Mouse (Mus musculus) embryonic stem cell, embryonic (primary cell): ENCODE results near the gene Zfpm1.

Source experiments
- CTCF ChIA-PET, 4 experiments: fragments of 300-600 bp in 2 of 4; fragments of 350-600 bp in 2 of 4; sonication (Branson Sonifier 250); formaldehyde crosslinking; loops; one replicate each; lab custom pipeline; 2022; ENCODE audit warnings: inconsistent platforms in 2 of 4; lab: Charles Lee
- POLR2A ChIA-PET, 4 experiments: fragments of 300-600 bp in 2 of 4; fragments of 350-600 bp in 2 of 4; sonication (Branson Sonifier 250); formaldehyde crosslinking; loops; one replicate each; lab custom pipeline; 2022; ENCODE audit warnings: antibody characterized with exemption in 4 of 4, inconsistent platforms in 1 of 4; lab: Charles Lee

Zfpm1 gene

GRCm38 (mm10) chr8:122323951-122324402 is 42.0 kb downstream of the Zfpm1 start:
- ChIA-PET POLR2A (interaction anchor here in 3 of 4 experiments (0.6 to 1.4 kb wide), 19 partner anchors 9 to 474 kb away, joined by 3 to 22 read pairs (median 3); partner anchors contain the start of genes Zfpm1 (in 3 of the 3) and Mvd (in 1 of the 3)), CTCF (interaction anchor here in 3 of 4 experiments (0.6 to 1.3 kb wide), 12 partner anchors 9 to 1083 kb away, joined by 3 to 12 read pairs (median 4); partner anchors contain the start of genes Mc1r (in 1 of the 3) and Snai3 (in 1 of the 3))

DNA sequence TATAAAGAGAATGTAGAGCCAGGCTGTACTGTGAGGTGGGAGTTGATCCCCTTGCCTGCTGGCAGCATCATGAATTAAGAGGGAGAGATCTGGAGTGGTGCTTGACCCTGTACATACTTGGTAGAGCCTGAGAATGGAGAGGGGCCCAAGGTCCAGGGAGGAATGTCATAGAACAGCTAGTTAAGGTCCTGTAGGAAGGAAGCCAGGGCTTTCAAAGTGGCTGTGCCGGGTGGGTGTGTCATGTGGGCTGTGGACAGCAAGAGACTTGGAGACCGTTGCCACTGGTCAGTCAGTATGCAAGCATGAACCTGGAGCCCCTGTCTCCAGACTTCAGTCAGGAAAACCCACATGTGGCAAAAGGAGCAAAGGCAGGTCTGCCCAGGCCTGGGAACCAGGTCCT is 43.3 kb downstream of the Zfpm1 start:
- ChIA-PET POLR2A (interaction anchor here in 1 of 4 experiments (0.7 kb wide), 1 partner anchor 44 kb away, joined by 3 read pairs; no protein-coding TSS in a partner anchor), CTCF (interaction anchor here in 1 of 4 experiments (0.8 kb wide), 1 partner anchor 21 kb away, joined by 3 read pairs; no protein-coding TSS in a partner anchor)

GRCm38 (mm10) chr8:122326114-122326542 is 44.2 kb downstream of the Zfpm1 start:
- ChIA-PET CTCF (interaction anchor here in 1 of 4 experiments (0.8 kb wide), 1 partner anchor 22 kb away, joined by 3 read pairs; no protein-coding TSS in a partner anchor), POLR2A (interaction anchor here in 2 of 4 experiments (0.6 to 0.7 kb wide), 3 partner anchors 23 to 155 kb away, joined by 3 to 4 read pairs (median 3); no protein-coding TSS in a partner anchor)

DNA sequence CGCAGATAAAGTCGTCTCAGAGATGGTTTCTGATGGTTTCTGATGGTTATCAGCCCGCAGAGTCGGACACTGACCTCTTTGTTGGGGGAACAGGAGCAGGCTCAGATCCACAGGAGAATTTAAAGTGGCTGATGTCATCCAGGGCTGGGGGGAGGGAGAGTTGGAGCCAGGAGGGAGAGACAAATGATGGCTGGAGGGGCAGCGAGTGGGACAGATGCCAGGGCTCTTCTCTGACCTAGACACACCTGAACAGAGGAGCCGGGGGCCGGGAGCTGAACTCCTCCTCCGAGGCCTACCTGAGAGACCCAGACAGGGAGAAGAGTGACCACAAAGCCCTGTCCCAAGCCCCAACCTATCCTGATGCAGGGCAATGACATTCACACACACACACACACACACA is 47.1 kb downstream of the Zfpm1 start:
- ChIA-PET POLR2A (interaction anchor here in 1 of 4 experiments (2.0 kb wide), 1 partner anchor 10 kb away, joined by 7 read pairs; no protein-coding TSS in a partner anchor), CTCF (interaction anchor here in 1 of 4 experiments (0.7 kb wide), 1 partner anchor 805 kb away, joined by 6 read pairs; no protein-coding TSS in a partner anchor)

GRCm38 (mm10) chr8:122329553-122330239 is 47.8 kb downstream of the Zfpm1 start:
- POLR2A ChIA-PET, result interaction anchor here in 3 of 4 experiments (0.6 to 2.0 kb wide), 5 partner anchors 9 to 53 kb away, joined by 3 to 7 read pairs (median 5); partner anchors contain the start of gene Zfpm1 (in 2 of the 3)
- CTCF ChIA-PET, result interaction anchor here in 3 of 4 experiments (0.7 to 5.5 kb wide), 6 partner anchors 9 to 59 kb away, joined by 3 to 63 read pairs (median 6); no protein-coding TSS in a partner anchor

- POLR2A ChIA-PET, result interaction anchor here in 3 of 4 experiments (0.6 to 2.0 kb wide), 8 partner anchors 8 to 54 kb away, joined by 3 to 7 read pairs (median 4); partner anchors contain the start of gene Zfpm1 (in 2 of the 3)
Measured at GRCm38 (mm10) chr8:122330446-122331133, 48.6 kb downstream of the Zfpm1 start.

GRCm38 (mm10) chr8:122331134-122331523 is 49.2 kb downstream of the Zfpm1 start:
- CTCF ChIA-PET, result interaction anchor here in 3 of 4 experiments (0.6 to 5.5 kb wide), 8 partner anchors 8 to 72 kb away, joined by 3 to 63 read pairs (median 6); no protein-coding TSS in a partner anchor
- POLR2A ChIA-PET, result interaction anchor here in 3 of 4 experiments (0.8 to 2.0 kb wide), 9 partner anchors 11 to 62 kb away, joined by 3 to 7 read pairs (median 4); partner anchors contain the start of gene Zfpm1 (in 2 of the 3)

More at GRCm38 (mm10) chr8:122330446-122331133, 48.6 kb downstream of the Zfpm1 start:
- CTCF ChIA-PET, result interaction anchor here (0.5 to 5.5 kb wide), 8 partner anchors 9 to 470 kb away, joined by 3 to 63 read pairs (median 4); no protein-coding TSS in a partner anchor

DNA sequence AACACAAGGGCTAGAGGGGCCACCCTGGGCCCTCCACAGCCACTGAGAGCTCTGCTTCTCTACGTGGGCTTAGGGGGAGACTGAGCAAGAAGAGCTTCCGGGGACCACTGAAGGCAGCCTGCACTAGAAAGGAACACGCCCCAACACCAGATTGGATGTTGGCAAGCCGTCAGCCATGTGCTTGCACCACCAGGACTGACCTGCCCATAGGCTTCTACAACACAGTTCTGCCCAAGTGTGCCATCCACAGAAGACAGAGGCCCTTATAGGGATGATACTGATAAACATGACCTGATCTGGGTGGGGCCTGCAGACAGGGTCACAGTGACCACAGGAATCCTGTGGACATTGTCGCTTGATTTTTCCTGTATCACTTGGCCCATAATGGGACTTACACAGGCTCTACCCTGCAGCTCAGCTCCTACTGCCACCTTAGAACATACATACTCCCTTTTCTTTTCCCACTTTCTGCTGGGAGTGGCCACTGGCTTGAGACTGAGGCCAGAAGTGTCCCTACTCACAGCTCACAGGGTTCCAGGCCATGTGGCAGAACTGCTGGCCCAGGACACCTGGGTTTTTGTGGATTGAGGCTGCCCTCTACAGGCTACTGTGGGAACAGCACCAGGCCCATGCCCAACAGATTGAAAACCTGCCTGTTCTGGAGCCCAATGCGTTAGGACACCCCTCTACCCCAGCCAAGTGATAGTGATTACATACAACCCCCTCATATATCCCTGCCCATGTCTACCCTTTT is 51.0 kb downstream of the Zfpm1 start:
- ChIA-PET POLR2A (interaction anchor here in 2 of 4 experiments (0.7 to 1.5 kb wide), 9 partner anchors 9 to 483 kb away, joined by 3 to 7 read pairs (median 3); partner anchors contain the start of gene Zfpm1 (in 1 of the 2)), CTCF (interaction anchor here (0.5 to 5.5 kb wide), 22 partner anchors 9 to 74 kb away, joined by 3 to 63 read pairs (median 4); partner anchors contain the start of gene Zfpm1 (in 1 of the 4))

DNA sequence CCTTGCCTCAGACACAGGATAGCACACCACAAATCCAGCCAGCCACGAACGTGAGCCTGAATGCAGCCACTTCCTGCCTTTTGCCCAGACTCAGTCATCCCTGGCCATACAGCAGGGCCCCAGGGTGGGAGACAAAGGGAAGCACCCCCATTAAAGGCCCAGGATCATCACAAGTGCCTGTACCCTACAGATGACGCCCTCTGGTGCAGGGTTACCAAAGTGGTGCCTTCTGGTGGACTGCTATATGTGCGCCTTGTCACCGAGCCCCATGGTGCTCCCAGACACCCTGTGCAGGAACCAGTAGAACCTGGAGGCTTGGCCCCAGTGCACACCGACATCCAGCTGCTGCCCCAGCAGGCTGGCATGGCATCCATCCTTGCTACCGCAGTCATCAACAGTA is 51.6 kb downstream of the Zfpm1 start:
- ChIA-PET POLR2A (interaction anchor here in 3 of 4 experiments (0.7 to 1.5 kb wide), 7 partner anchors 9 to 483 kb away, joined by 3 to 4 read pairs (median 3); no protein-coding TSS in a partner anchor), CTCF (interaction anchor here (0.5 to 5.5 kb wide), 18 partner anchors 10 to 74 kb away, joined by 3 to 63 read pairs (median 5); partner anchors contain the start of gene Zfpm1 (in 1 of the 4))

GRCm38 (mm10) chr8:122334791-122335490 is 53.0 kb downstream of the Zfpm1 start:
- ChIA-PET POLR2A (interaction anchor here in 2 of 4 experiments (0.6 to 2.9 kb wide), 8 partner anchors 8 to 444 kb away, joined by 3 to 15 read pairs (median 4); partner anchors contain the start of gene Zfpm1 (in 1 of the 2)), CTCF (interaction anchor here in 3 of 4 experiments (0.6 to 5.5 kb wide), 9 partner anchors 11 to 485 kb away, joined by 3 to 63 read pairs (median 5); no protein-coding TSS in a partner anchor)

DNA sequence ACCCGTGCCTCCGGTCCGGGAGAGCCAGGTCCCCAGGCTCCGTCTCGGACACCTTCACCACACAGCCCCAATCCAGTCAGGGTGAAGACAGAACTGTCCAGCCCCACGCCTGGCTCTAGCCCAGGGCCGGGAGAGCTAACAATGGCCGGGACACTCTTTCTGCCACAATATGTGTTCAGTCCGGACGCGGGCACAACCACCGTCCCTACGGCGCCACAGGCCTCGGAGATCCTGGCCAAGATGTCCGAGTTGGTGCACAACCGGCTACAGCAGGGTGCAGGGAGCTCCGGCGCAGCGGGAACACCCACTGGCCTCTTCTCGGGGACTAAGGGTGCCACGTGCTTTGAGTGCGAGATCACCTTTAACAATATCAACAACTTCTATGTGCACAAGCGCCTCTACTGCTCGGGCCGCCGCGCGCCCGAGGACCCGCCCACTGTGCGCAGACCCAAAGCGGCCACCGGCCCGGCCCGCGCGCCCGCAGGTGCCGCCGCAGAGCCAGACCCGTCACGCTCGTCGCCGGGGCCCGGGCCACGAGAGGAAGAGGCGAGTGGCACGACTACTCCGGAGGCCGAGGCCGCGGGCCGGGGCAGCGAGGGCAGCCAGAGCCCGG is 53.8 kb downstream of the Zfpm1 start:
- ChIA-PET POLR2A (interaction anchor here in 3 of 4 experiments (0.6 to 2.9 kb wide), 22 partner anchors 12 to 485 kb away, joined by 3 to 15 read pairs (median 4); partner anchors contain the start of genes Zfpm1 (in 3 of the 3), Mvd (in 2 of the 3) and Zc3h18 (in 1 of the 3)), CTCF (interaction anchor here (0.8 to 2.5 kb wide), 14 partner anchors 10 to 536 kb away, joined by 3 to 17 read pairs (median 4); no protein-coding TSS in a partner anchor)

DNA sequence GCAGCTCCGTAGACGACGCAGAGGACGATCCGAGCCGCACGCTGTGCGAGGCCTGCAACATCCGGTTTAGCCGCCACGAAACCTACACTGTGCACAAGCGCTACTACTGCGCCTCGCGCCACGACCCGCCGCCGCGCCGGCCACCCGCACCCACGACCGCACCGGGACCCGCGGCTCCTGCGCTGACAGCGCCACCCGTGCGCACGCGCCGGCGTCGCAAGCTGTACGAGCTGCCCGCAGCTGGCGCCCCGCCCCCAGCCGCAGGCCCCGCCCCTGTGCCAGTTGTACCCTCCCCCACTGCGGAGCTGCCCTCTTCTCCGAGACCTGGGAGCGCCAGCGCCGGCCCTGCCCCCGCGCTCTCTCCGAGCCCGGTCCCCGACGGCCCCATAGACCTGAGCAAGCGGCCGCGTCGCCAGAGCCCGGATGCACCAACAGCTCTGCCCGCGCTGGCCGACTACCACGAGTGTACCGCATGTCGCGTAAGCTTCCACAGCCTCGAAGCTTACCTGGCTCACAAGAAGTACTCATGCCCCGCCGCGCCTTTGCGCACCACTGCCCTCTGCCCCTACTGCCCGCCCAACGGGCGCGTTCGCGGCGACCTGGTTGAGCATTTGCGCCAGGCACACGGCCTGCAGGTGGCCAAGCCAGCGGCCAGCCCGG is 54.4 kb downstream of the Zfpm1 start:
- POLR2A ChIA-PET, result interaction anchor here in 3 of 4 experiments (0.5 to 2.9 kb wide), 22 partner anchors 12 to 486 kb away, joined by 3 to 15 read pairs (median 4); partner anchors contain the start of genes Zfpm1 (in 3 of the 3), Mvd (in 2 of the 3) and Zc3h18 (in 1 of the 3)
- CTCF ChIA-PET, result interaction anchor here (0.5 to 2.5 kb wide), 22 partner anchors 9 to 903 kb away, joined by 3 to 17 read pairs (median 4); no protein-coding TSS in a partner anchor

- CTCF ChIA-PET, result interaction anchor here in 3 of 4 experiments (0.5 to 2.4 kb wide), 15 partner anchors 8 to 1112 kb away, joined by 3 to 24 read pairs (median 4); partner anchors contain the start of gene Zfpm1 (in 1 of the 3)
- POLR2A ChIA-PET, result interaction anchor here in 3 of 4 experiments (0.6 to 1.0 kb wide), 7 partner anchors 9 to 585 kb away, joined by 3 to 5 read pairs (median 3); no protein-coding TSS in a partner anchor
Measured at GRCm38 (mm10) chr8:122338852-122339251, 56.9 kb downstream of the Zfpm1 start.

- ChIA-PET POLR2A (interaction anchor here in 2 of 4 experiments (0.7 to 1.9 kb wide), 4 partner anchors 13 to 185 kb away, joined by 3 to 4 read pairs (median 3); no protein-coding TSS in a partner anchor), CTCF (interaction anchor here in 1 of 4 experiments (1.1 kb wide), 1 partner anchor 17 kb away, joined by 3 read pairs; no protein-coding TSS in a partner anchor)
Measured at GRCm38 (mm10) chr8:122340761-122341160, 58.8 kb downstream of the Zfpm1 start.
